Mouse (Mus musculus) monocyte, adult 5-6 weeks (primary cell): ENCODE data around the gene Tnn. TPM values are rescaled to one million over a fixed set of nuclear protein-coding genes. Genes with fewer than 3 reads are reported as not detected.

Experiments
- ATAC-seq: fragments of 153-309, 156-312 bp; replicated peaks from 2 replicates; pipeline ENCODE4 v1.8.0; 2017; ENCODE audit warnings: mild to moderate bottlenecking; ENCODE audit not compliant: low TSS enrichment, insufficient number of reproducible peaks, severe bottlenecking, poor library complexity, low FRiP score
- total RNA-seq: library from RNA; stranded (forward); fragments of 200-1000, 200-491, 200-594 nt; gene quantifications from 3 replicates; pipeline ENCODE4 v1.2.3, GENCODE M21; 2017

Tnn gene
- total RNA-seq, 1 experiment from 2014 or later = not detected

DNA sequence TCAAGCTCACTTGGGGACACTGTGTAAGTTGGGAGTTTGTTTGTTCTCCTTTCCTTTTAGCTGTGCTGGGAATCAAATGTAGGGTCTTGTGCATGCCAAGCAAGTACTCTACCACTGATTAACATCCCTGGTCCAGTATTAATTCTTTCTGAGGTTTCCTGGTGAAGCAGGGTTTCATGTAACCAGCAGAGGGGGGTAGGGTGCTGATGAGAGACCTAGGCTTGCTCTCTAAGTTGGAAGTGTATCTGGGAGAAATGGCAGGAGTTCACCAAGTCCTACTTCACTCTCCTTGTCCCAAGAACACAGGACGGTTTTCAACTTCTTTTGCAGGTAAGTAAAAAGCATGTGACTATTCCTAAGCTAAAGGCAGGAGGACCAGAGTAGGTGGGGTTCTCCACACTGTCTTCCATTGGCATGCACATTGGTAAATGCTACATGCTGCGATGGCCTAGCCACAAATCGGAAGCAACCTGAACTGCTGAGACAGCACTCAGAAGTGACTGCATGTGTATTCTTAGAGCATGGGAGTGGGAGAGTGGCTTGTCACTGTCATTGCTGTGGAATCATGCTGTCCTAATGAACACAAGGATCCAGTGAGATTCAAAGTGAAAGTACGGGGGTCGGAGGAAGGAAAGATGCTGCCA, 53.6 kb downstream of the Tnn start:
- ATAC-seq = no peak

DNA sequence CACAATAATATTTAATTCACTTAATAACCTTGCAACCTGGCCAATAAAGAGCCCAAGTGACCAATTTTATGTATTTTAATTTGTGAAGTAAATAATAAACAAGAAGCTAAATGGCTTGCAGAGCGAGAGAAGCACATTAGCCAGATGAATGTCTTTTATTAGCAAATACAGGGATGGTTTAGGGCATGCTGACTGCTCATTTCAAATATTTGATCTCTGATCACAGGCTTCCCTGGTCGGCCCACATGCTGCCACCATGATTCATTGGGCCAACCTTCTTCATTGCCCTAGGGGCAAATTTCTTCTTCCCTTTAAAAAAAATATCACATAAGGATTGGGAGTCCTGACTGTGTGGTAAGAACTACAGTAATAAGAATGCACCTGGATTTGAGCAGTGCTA, 66.7 kb downstream of the Tnn start:
- ATAC-seq = no peak

DNA sequence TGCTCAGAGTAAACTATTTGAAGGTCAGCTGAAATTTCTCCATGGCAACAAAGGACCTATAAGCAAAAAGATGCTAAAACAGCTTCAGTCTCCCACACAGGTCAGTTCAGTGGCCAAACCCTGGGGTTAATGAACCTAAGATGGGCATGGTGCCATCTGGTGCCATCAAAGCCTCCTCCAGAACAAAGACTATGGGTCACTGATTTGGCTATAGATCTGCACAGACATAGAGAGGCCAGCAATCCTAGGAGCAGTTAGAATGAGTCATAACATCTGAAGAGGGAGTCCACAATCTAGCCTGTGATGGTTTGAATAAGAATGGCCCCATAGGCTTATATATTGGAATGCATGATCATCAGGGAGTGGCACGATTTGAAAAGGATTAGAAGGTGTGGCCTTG, 69.1 kb downstream of the Tnn start:
- no peak for ATAC-seq

DNA sequence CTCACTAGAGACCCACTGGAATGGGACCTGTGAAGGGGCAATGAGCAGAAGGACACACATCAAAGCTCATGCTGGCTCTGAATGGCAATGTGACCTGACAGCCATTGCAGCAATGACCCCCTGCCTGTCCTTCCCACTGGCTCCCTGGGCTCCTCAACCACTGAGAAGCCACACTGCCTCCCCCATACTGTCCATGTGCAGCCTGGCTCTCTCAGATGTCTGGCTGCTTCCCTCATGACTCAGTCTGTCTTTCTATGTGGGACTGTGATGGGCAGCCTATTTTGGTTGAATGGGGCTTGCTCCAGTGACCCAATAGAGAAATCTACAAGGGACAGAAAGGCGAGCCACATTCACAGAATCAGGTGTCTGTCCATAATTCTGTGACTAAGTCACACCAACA, 70.7 kb downstream of the Tnn start:
- no peak for ATAC-seq

DNA sequence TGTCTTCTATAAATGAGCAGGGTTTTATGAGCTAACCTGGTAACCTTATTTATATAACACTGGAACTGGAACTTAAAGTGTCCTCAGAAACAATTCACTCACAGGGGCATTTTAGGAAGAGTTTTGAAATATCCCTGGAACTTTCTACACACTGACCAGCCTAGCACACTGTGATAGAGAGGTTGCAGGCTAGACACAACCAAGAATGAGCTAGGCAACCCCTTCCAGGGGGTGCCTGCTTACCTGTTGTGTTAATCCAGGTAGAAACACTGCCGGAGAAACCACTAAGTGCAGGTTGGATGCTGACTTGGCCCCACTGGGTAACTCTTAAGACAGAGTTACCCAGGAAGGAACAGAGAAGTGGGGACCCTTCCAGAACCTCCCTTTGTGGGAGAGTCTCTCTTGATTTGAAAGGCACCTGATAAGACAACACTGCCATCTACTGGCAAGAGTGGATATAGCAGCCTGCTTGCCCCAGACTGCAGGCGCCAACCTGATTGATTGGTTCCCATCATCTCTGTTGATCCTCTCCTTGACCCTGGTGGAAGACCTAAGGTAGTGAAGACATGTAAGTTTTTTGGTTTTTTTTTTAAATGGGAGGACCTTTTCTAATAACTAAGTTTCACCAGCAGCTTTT, 72.5 kb downstream of the Tnn start:
- ATAC-seq = peak; percentile 59

DNA sequence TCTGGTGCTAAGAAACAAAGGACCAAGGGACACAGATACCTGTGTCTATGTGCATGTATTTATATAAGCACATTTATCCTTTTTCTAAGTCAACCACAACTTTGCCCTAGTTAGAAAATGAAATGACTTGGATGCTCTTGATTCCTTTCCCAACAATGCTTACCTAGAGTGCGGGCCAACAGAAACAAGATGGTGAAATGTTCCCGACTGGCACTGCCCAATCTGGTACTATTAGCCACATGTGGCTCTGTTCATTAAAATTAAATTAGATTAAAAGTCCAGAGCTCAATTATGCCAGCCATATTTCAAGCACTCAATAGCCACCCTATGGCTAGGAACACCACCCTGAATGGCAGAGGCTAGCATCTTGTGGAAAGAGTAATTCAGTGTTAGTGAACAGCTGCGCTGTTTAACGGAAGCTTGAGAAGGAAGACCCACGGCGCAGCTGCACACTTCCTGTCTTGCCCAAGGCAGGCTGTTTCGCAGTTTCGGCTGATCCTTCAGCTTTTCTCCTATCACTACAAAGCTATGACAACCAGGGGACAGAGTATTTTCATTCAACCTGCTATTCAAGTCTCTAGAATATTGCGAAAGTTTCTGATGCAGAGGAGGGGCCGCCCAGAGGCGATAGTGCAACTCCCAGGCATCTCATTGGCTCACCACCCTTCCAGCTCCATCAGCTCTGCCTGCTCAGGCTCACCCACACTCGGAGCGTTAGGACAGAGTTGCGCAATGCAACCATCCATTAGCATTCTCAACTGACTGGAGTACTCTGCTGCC, 74.3 kb downstream of the Tnn start:
- peak; percentile 52 for ATAC-seq

DNA sequence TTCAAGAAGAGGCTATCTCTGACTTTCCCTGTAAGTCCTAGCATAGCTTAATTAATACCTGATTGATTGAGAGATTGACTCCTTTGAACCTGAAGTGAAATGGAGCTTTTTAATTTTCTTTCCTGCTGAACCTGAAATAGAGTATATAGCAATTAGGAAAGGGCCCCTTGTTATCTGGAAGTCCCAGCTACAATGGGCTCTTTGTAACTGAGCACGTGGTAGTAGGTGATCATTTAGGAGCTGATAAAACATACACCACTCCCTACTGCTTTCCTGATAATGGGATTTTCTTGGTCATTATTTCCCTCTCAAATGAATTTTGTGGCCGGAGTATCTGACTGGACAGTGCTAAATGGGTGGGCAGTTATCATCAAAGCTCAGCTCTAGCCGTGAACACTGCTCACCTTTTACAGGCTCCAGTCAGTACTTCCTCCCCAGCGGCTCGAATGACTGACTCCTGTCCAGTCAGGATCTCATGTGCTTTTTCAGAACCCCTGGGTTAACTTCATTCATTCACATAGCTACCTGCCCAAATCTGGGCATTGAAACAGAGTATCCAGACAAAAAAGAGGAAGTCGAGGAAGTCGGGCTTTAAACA, 88.7 kb downstream of the Tnn start:
- no peak for ATAC-seq

DNA sequence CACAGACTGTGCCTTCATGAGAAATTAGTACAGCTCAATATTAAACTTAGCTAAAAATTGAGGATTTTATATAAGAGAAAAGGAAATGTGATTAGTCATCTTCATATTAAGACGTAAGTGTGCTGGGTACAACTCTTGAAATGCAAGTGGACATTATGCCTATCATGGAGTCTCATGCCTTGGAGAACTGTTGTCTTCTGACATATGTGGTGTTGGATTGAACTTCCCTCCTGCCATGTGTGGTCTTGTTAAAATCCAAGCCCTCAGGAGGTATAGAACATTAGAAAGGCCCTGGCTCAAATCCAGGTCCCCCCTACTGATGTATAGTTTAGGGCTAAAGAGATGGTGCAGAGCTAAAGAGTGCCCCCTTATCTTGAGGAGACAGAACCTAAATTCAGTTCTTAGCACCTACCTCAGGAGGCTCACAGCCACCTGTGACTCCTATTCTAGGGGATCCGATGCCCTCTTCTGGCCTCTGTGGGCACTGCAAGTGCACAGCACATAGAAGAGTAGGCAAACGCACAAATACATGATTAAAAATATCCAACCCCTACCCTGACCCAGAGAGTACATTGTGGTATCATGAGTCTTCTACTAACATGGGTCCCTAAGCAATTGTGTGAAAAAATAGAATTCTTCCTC, 91.5 kb downstream of the Tnn start:
- ATAC-seq = peak; percentile 52

DNA sequence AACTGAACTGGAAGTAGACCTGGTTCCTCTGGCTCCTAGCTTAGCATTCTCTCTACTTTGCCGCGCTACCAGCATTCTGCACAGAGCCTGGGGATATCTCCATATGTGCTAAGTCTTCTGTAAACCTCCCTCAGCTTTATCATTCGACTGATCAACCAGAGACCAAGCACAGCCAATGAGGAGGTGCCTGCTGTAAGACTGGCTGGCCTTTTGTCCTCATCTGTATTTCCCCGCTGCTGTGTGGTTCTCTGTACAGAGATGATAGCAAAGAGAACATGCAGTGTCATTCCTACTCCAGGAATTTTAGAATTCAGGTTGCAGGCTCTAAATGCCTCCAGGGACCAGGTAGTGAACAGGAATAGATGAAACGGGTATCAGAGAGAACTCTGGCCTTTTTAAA, 92.1 kb downstream of the Tnn start:
- ATAC-seq = no peak

DNA sequence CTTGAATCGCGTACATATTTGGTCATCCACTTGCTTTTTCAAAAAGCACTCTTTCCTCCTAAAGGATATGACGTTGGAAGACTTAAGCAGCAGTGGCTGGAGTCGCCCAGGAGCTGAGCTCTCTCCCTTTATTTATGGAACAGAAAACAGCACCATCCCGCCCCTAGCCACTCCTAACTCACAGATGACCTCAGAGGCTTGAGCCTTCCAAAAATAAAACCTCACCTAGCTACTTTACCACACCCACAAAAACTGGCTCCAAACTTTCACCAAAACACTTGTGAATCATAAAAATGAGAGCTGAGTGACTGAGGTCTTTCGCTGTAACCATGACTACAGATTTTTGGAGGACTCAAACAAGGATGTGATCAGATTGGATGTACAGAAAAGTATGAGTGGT, 92.8 kb downstream of the Tnn start:
- ATAC-seq = no peak

DNA sequence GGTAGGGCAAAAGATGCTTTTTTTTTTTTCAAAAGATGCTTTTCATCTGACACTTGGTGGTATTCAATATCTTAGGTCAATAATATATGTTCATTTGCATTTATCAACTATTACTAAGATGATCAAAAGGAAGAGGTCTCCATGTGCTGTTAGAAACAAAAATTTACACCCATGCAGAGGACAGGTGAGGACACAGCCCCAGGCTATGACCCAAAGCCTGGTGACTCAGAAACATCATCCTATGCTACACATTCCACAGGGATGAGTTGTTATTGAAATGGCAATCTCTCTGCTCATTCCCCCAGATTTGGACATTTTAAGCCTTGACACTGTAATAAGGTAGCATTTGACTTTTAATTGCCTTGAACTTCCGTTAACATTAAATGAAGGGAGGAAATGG, 93.5 kb downstream of the Tnn start:
- no peak for ATAC-seq

DNA sequence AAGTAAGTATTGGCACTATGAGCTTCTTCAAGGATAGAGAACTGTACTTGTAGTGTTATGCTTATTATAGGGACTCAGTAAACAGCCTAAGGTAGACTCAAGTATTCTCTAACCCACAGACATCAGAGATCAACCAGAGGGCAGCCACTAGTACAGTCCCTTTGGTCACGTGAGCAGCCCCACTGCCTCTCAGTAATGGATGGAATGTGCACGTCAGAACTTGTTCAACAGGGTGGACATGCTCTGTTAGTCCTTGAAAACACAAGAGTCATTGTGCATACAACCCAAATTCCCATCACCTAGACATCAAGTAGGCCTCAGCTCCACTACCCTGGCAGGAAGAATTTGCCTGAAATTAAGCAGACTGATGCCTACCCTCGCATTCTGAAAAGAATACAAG, 95.7 kb downstream of the Tnn start:
- no peak for ATAC-seq

DNA sequence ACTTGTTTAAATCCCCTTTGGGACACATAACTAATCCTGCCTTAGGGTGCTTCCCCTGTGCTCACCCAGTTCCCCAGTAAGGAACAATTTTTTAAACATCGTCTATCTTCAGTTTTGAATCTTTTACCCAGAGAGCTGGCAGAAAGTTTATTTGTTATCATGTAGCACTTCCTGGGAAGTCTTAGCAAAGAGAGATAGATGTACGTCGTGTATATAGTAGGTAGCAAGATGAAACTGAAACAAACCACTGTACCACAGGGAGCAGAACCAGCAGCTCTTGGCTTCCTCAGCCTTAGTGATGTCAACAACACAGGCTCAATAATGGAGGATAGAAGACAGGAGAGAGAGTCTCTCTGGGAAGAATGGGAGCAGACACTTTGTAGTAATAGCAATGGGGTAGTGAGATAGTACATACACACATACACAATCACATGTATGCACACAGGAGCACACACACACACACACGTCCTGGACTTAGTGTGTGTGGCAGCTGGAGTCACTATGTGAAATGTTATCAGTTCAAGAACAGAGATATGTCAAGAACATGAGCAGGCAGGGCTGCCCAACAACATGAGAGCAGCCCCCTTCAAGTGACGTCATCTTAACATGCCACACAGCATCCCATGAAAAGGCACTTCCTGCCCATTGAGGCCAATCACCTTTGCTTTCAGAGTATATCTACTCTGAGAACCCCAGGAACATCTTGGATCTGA, 98.9 kb downstream of the Tnn start:
- no peak for ATAC-seq

DNA sequence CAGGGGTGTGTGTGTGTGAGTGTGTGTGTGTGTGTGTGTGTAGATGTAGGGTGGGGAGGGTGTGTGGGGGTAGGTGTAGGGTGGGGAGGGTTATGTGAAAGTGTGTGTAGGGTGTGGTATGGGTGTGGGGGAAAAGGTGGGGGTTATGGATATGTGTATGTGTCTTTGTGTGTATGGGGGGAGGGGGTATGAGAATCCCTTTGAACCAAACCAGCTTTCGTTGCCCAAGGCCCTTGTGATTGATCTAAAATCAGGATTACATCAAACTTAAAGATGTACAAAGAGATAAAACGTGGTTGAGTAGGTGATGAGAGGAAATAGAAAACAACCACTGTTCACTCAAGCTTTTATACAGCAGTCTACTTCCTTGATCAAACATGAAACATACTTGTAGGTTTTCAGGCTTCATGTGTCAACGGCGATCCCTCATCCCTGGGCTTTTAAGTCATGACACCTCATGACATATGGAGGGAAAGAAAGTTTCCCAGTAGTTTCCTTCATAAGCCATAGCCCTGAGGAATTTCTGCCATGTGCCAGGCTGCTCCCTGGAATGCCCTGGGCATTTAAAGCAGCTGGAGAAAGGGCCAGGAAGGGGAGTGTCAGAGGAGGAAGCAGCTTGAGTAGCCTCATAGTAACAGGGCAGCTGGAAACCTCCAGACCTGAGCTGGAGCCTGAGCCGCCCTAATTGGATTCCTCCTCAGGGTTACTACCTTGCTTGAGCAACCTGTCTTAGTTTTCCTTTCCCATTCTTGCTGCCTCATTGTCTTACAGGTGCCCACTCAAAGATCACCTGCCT, 99.7 kb downstream of the Tnn start:
- no peak for ATAC-seq

DNA sequence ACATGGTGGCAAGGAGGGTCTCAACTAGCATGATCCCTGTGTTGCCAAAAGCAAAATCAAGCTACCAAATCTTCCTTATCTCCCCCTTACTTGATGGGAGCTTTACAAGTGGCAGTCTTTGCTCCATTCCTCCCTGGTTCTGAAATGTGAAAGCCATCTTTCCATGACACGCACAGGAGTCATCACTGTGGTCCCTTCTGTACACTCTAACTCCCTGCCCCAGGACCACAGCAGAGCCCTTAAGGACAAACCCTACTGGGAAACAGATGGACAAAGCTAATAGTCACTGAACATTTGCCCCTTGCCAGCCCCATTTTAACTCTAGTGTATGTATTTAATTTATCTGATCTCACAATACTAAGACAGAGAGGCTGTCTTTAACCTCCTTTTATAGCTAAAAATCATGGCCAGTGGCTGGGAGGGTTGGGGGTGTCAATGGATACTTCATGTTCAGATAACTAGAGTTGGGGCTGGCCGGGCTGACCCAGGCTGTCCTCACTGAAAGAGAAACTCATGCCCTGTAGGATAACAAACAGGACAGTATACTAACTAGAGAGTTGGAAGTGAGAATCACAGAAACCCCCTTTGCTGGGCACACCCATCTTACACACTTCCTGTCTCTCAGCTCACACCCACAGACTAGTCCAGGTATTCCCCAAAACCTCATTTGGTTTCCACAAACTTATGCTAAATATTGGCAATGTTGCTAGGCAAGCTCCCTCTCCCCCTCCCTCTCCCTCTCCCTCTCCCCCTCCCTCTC, 100.6 kb downstream of the Tnn start:
- ATAC-seq = peak; percentile 79

DNA sequence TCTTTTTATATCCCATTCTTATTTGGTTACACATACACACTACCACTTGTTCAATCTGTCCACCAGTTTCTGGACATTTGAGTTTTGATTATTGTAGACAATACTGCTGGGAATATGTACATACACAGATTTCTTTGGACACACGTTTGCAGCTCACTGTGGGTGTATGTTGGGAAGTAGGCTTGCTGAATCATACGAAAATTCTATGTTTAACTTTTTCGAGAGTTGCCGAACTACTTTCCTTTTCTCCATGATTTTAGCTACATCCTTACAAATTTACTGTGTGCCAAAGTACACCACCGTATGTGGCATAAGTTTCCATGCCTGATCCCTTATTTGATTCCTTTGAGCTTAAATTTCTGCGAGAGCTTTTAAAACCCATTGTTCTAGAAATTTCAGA, 102.5 kb downstream of the Tnn start:
- ATAC-seq = no peak

DNA sequence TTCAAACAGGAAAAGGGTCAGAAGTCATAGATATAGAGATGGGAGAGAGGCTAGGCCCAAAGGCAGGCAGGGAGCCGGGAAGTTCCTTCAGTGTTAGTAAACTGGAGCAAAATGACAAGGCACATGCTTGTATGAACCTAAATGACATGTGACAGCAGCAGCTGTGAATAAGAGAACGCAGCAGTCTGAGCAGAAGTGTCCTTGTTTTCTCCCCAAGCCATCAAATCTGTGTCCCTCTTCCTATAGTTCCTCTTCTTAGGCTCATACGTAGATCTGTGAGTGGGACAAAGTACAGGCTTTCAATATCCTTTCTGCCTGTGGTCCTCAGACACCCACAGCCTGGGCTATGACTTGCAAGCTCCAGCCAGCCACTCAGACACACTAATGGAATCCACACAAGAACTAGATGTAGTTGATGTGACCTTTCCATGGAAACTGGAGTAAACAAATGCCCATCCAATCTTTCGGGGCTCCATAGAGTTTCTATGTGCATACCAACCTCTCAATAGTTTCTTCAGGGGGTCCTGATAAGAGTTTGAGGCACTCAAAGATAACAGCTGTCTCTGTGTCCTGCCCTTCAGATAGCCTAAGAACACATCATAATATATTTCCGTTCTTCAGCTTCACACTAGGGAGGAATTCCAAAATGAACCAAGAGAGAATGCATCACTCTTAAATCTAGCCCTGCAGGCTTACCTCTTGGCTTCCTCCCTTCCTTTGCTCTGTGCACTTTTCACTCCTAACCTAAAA, 104.1 kb downstream of the Tnn start:
- no peak for ATAC-seq
